Mouse (Mus musculus): ENCODE results near the gene Tnip2. TPM values are rescaled to one million over a fixed set of nuclear protein-coding genes. Genes with fewer than 3 reads are reported as not detected.

The Tnip2 gene
- polyA plus RNA-seq, 1 experiment: 27.3 TPM

DNA sequence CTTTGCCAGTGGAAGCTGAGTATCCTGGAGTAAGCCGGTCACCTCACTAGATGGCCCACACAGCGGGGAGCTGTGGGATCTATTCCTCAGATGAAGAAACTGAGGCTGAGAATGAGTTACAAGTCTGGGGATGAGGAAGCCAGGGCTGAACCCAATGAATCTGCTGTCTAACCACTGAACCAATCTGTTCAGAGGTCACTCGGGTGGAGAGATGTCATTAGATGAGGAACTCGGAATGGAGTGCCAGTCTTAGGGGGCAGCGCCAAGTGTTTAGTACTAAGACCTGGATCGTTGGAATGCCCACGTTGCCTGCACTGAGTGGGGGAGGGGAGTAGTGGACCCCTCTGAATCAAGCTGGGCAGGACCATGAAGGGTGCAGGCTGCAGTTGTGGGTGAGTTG lies 24.3 kb upstream of the Tnip2 start:
- H3K27ac ChIP-seq (ENCODE audit: insufficient read depth, low read length): no peak overlapping the region
- H3K4me3 ChIP-seq (ENCODE audit: insufficient read depth, low read length): no peak overlapping the region
- no peaks in the 10 kb centered on the region for H3K4me1 ChIP-seq (ENCODE audit: control insufficient read depth, insufficient read depth, low read length)
- TF ChIP-seq POLR2A (IDR thresholded peaks at IDR 0.05; ENCODE audit: extremely low read depth, insufficient read depth, low read length) (no peak), CTCF (IDR thresholded peaks at IDR 0.05; ENCODE audit: extremely low read depth, insufficient read depth, low read length) (no peak)

- Histone ChIP-seq H3K4me3 (ENCODE audit: insufficient read depth, low read length) (no peak overlapping the region), H3K27ac (ENCODE audit: insufficient read depth, low read length) (no peak overlapping the region), H3K4me1 (ENCODE audit: control insufficient read depth, insufficient read depth, low read length) (no peaks in the 10 kb centered on the region)
- TF ChIP-seq CTCF (IDR thresholded peaks at IDR 0.05; ENCODE audit: extremely low read depth, insufficient read depth, low read length) (no peak), POLR2A (IDR thresholded peaks at IDR 0.05; ENCODE audit: extremely low read depth, insufficient read depth, low read length) (no peak)
These were observed 22.0 kb upstream of the Tnip2 start for GRCm38 (mm10) chr5:34535831-34536230.

GRCm38 (mm10) chr5:34534776-34535581 lies 21.2 kb upstream of the Tnip2 start:
- Histone ChIP-seq H3K4me3 (ENCODE audit: insufficient read depth, low read length) (no peak overlapping the region), H3K27ac (ENCODE audit: insufficient read depth, low read length) (no peak overlapping the region), H3K4me1 (ENCODE audit: control insufficient read depth, insufficient read depth, low read length) (no peaks in the 10 kb centered on the region)
- no peak for TF ChIP-seq POLR2A (IDR thresholded peaks at IDR 0.05; ENCODE audit: extremely low read depth, insufficient read depth, low read length)
- no peak for TF ChIP-seq CTCF (IDR thresholded peaks at IDR 0.05; ENCODE audit: extremely low read depth, insufficient read depth, low read length)

DNA sequence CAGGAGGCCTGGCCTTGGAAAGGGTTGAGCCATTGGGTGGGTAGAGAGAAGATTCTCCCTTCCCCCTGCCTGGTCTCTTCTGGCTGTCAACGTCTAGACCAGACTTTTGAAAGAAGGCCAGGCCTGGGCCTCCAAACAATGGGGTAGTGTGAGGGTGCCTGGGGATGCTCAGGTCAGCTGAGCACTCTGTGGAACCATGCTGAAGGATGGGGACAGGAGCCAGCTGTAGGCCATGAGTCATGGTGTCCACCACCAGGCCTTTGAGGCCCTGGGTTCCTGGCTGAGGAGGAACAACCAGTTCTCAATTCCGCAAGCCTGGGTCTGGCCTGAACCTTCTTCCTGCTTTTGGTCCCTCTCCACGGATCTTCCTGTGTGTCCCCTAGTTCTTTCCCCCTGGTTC lies 20.0 kb upstream of the Tnip2 start:
- TF ChIP-seq CTCF (IDR thresholded peaks at IDR 0.05; ENCODE audit: extremely low read depth, insufficient read depth, low read length): no peak
- TF ChIP-seq POLR2A (IDR thresholded peaks at IDR 0.05; ENCODE audit: extremely low read depth, insufficient read depth, low read length): no peak
- H3K4me1 ChIP-seq (ENCODE audit: control insufficient read depth, insufficient read depth, low read length): no peaks in the 10 kb centered on the region
- no peak overlapping the region for H3K4me3 ChIP-seq (ENCODE audit: insufficient read depth, low read length)
- peak overlapping the region; percentile 91 for H3K27ac ChIP-seq (ENCODE audit: insufficient read depth, low read length)

- no peak overlapping the region for H3K4me3 ChIP-seq (ENCODE audit: insufficient read depth, low read length)
- H3K4me1 ChIP-seq (ENCODE audit: control insufficient read depth, insufficient read depth, low read length): no peaks in the 10 kb centered on the region
- H3K27ac ChIP-seq (ENCODE audit: insufficient read depth, low read length): peak overlapping the region; percentile 54; the same call in 1 of the 2 replicates
- TF ChIP-seq CTCF (IDR thresholded peaks at IDR 0.05; ENCODE audit: extremely low read depth, insufficient read depth, low read length): no peak
- TF ChIP-seq POLR2A (IDR thresholded peaks at IDR 0.05; ENCODE audit: extremely low read depth, insufficient read depth, low read length): no peak
These were observed 19.3 kb upstream of the Tnip2 start for GRCm38 (mm10) chr5:34533066-34533465.

GRCm38 (mm10) chr5:34530687-34531086 lies 16.9 kb upstream of the Tnip2 start:
- Histone ChIP-seq H3K27ac (ENCODE audit: insufficient read depth, low read length) (no peak overlapping the region), H3K4me3 (ENCODE audit: insufficient read depth, low read length) (no peak overlapping the region), H3K4me1 (ENCODE audit: control insufficient read depth, insufficient read depth, low read length) (no peaks in the 10 kb centered on the region)
- TF ChIP-seq POLR2A (IDR thresholded peaks at IDR 0.05; ENCODE audit: extremely low read depth, insufficient read depth, low read length): no peak
- TF ChIP-seq CTCF (IDR thresholded peaks at IDR 0.05; ENCODE audit: extremely low read depth, insufficient read depth, low read length): no peak

- TF ChIP-seq POLR2A (IDR thresholded peaks at IDR 0.05; ENCODE audit: extremely low read depth, insufficient read depth, low read length): no peak
- no peak for TF ChIP-seq CTCF (IDR thresholded peaks at IDR 0.05; ENCODE audit: extremely low read depth, insufficient read depth, low read length)
- 0 out of 2 replicates have a peak overlapping the region, but pooled peaks have one; percentile 26 for H3K27ac ChIP-seq (ENCODE audit: insufficient read depth, low read length)
These were observed 16.3 kb upstream of the Tnip2 start for GRCm38 (mm10) chr5:34530116-34530515.

GRCm38 (mm10) chr5:34528724-34529123 lies 14.9 kb upstream of the Tnip2 start:
- Histone ChIP-seq H3K4me1 (ENCODE audit: control insufficient read depth, insufficient read depth, low read length) (no peaks in the 10 kb centered on the region), H3K4me3 (ENCODE audit: insufficient read depth, low read length) (no peak overlapping the region), H3K27ac (ENCODE audit: insufficient read depth, low read length) (no peak overlapping the region)
- no peak for TF ChIP-seq CTCF (IDR thresholded peaks at IDR 0.05; ENCODE audit: extremely low read depth, insufficient read depth, low read length)
- TF ChIP-seq POLR2A (IDR thresholded peaks at IDR 0.05; ENCODE audit: extremely low read depth, insufficient read depth, low read length): no peak

More at GRCm38 (mm10) chr5:34530116-34530515, 16.3 kb upstream of the Tnip2 start:
- Histone ChIP-seq H3K4me3 (ENCODE audit: insufficient read depth, low read length) (no peak overlapping the region), H3K4me1 (ENCODE audit: control insufficient read depth, insufficient read depth, low read length) (no peaks in the 10 kb centered on the region)

- no peak for TF ChIP-seq POLR2A (IDR thresholded peaks at IDR 0.05; ENCODE audit: extremely low read depth, insufficient read depth, low read length)
- no peak for TF ChIP-seq CTCF (IDR thresholded peaks at IDR 0.05; ENCODE audit: extremely low read depth, insufficient read depth, low read length)
- H3K4me3 ChIP-seq (ENCODE audit: insufficient read depth, low read length): no peak overlapping the region
- no peaks in the 10 kb centered on the region for H3K4me1 ChIP-seq (ENCODE audit: control insufficient read depth, insufficient read depth, low read length)
- H3K27ac ChIP-seq (ENCODE audit: insufficient read depth, low read length): no peak overlapping the region
These were observed 13.6 kb upstream of the Tnip2 start for GRCm38 (mm10) chr5:34527352-34527751.

- Histone ChIP-seq H3K4me1 (ENCODE audit: control insufficient read depth, insufficient read depth, low read length) (no peaks in the 10 kb centered on the region), H3K4me3 (ENCODE audit: insufficient read depth, low read length) (0 out of 2 replicates have a peak overlapping the region, but pooled peaks have one; percentile 39), H3K27ac (ENCODE audit: insufficient read depth, low read length) (no peak overlapping the region)
- TF ChIP-seq POLR2A (IDR thresholded peaks at IDR 0.05; ENCODE audit: extremely low read depth, insufficient read depth, low read length) (no peak), CTCF (IDR thresholded peaks at IDR 0.05; ENCODE audit: extremely low read depth, insufficient read depth, low read length) (no peak)
These were observed 12.6 kb upstream of the Tnip2 start for GRCm38 (mm10) chr5:34526477-34526775.

Measured in cortical plate, adult 2 months (tissue).